Mouse (Mus musculus): Measurements from ENCODE around the gene Cox6b1.
A peak's percentile ranks its signal among the peaks of the same experiment; 100 is the strongest.

Cox6b1 gene

GRCm38 (mm10) chr7:30625530-30626384 lies at the start of gene Cox6b1:
TSS of gene Cox6b1 (minus strand) at chr7:30626151.
- DNase-seq = peak; percentile 91 to 93

GRCm38 (mm10) chr7:30671480-30671879 lies 45.5 kb upstream of the Cox6b1 start, which contains the start of gene Pmis2:
TSS of gene Pmis2 (minus strand) at chr7:30671605.
- no peak for DNase-seq

GRCm38 (mm10) chr7:30669229-30669628 lies 43.3 kb upstream of the Cox6b1 start:
- DNase-seq = peak; percentile 20 to 21

GRCm38 (mm10) chr7:30665321-30665720 lies 39.4 kb upstream of the Cox6b1 start:
- DNase-seq = no peak

GRCm38 (mm10) chr7:30664529-30665200 lies 38.7 kb upstream of the Cox6b1 start, which contains the start of gene Haus5:
TSS of gene Haus5 (minus strand) at chr7:30664994.
- DNase-seq = peak; percentile 93 to 94

- peak; percentile 98 to 100 for DNase-seq
These were observed 23.9 kb upstream of the Cox6b1 start, which contains the start of gene Rbm42 for GRCm38 (mm10) chr7:30649591-30650540. TSS of gene Rbm42 (minus strand) at chr7:30650317.

GRCm38 (mm10) chr7:30639083-30639482 lies 13.1 kb upstream of the Cox6b1 start:
- no peak for DNase-seq

- no peak for DNase-seq
These were observed 10.4 kb upstream of the Cox6b1 start for GRCm38 (mm10) chr7:30636395-30636794.

- no peak for DNase-seq
These were observed 9.8 kb upstream of the Cox6b1 start, which contains the start of gene Etv2 for GRCm38 (mm10) chr7:30635752-30636151. TSS of gene Etv2 (minus strand) at chr7:30635852.

- DNase-seq = peak; percentile 37 to 77
These were observed 8.7 kb upstream of the Cox6b1 start for GRCm38 (mm10) chr7:30634621-30635020.

GRCm38 (mm10) chr7:30633762-30634412 lies 7.9 kb upstream of the Cox6b1 start:
- no peak for DNase-seq

- DNase-seq = no peak
These were observed 3.1 kb upstream of the Cox6b1 start for GRCm38 (mm10) chr7:30629013-30629412.

- DNase-seq = no peak
These were observed 696 bp upstream of the Cox6b1 start for GRCm38 (mm10) chr7:30626647-30627046.

GRCm38 (mm10) chr7:30619202-30619601 lies 6.7 kb downstream of the Cox6b1 start:
- peak; percentile 23 to 70 for DNase-seq

GRCm38 (mm10) chr7:30618658-30619057 lies 7.3 kb downstream of the Cox6b1 start:
- no peak for DNase-seq

GRCm38 (mm10) chr7:30615049-30615760 lies 10.7 kb downstream of the Cox6b1 start:
- no peak for DNase-seq

- DNase-seq = no peak
These were observed 11.5 kb downstream of the Cox6b1 start for GRCm38 (mm10) chr7:30614454-30614853.

GRCm38 (mm10) chr7:30613529-30614112 lies 12.3 kb downstream of the Cox6b1 start:
- peak; percentile 61 to 86 for DNase-seq

GRCm38 (mm10) chr7:30612654-30613402 lies 13.1 kb downstream of the Cox6b1 start, which contains the start of gene Upk1a:
TSS of gene Upk1a (minus strand) at chr7:30612847.
- DNase-seq = no peak

- DNase-seq = no peak
These were observed 15.9 kb downstream of the Cox6b1 start for GRCm38 (mm10) chr7:30610043-30610442.
